Mouse (Mus musculus): ENCODE measurements at regions not wholly inside any gene's neighbourhood (a gene's known extent, or its start where the extent isn't known, plus 50 kb on each side); places are given as distances from the start of the nearest gene placed in this dataset.

DNA sequence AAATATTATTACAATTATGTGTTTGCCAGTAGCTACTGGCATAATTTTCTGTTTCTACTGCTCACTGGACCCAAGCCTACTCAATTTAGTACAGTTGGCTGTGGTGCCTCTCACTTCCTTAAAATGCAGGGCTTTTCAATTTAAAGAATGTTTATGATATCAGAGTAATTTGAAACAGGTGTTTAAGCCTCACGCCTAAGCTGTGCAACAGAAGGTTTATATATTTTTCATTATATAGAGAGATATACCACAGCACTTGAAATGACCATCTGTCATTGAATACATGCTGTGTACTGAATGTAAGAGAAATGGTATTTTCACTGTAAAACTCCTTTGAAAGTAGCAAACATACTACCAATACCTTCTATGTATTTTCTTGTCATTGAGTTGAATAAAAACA is 376.8 kb downstream of the Otol1 start:
- Histone ChIP-seq H3K79me2 (ENCODE audit: control insufficient read depth, insufficient read depth) (no peaks in the 10 kb centered on the region), H3K4me3 (ENCODE audit: insufficient read depth, poor library complexity, severe bottlenecking) (no peak overlapping the region), H3K27me3 (ENCODE audit: control insufficient read depth, insufficient read depth, insufficient read length) (no peaks in the 10 kb centered on the region), H3ac (ENCODE audit: control insufficient read depth, insufficient read length, low read depth) (no peak overlapping the region), H3K36me3 (ENCODE audit: control insufficient read depth, insufficient read depth) (no peaks in the 10 kb centered on the region), H3K79me3 (ENCODE audit: low read depth) (no peaks in the 10 kb centered on the region)
- TF ChIP-seq CTCF (IDR thresholded peaks at IDR 0.05; ENCODE audit: control insufficient read depth, insufficient read depth, insufficient read length) (no peak), MYOD1 (IDR thresholded peaks at IDR 0.05; ENCODE audit: control insufficient read depth, insufficient read length, low read depth) (no peak), USF1 (IDR thresholded peaks at IDR 0.05; ENCODE audit: low read depth) (no peak), MYOG (IDR thresholded peaks at IDR 0.05; ENCODE audit: control insufficient read depth, extremely low read depth, insufficient read length) (no peak), MAX (IDR thresholded peaks at IDR 0.05) (no peak), FOSL1 (IDR thresholded peaks at IDR 0.05; ENCODE audit: insufficient read depth, low read length, poor library complexity, severe bottlenecking) (no peak), CEBPB (IDR thresholded peaks at IDR 0.05; ENCODE audit: low read depth) (no peak)

DNA sequence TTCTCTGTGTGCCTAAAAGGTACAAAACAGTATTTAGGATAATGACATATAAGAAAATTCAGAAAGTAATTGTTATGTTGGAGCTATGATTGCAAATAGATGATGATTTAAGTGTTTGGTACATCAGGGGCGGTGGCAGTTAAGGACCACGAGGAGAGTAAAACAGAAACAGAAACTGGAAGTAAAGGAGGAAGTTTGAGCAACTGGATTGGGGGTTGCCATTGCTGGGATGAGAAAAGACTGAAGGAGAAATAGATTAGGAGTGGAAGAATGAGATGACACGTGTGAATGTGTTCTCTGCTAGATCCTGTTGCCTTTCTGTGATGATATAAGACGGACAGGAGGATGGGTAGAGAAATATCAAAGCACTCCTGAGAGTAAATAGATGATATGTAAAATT is 378.5 kb downstream of the Otol1 start:
- no peak overlapping the region for H3ac ChIP-seq (ENCODE audit: control insufficient read depth, insufficient read length, low read depth)
- H3K79me3 ChIP-seq (ENCODE audit: low read depth), result no peaks in the 10 kb centered on the region
- H3K36me3 ChIP-seq (ENCODE audit: control insufficient read depth, insufficient read depth), result no peaks in the 10 kb centered on the region
- TF ChIP-seq MYOD1 (IDR thresholded peaks at IDR 0.05; ENCODE audit: control insufficient read depth, insufficient read length, low read depth) (no peak), MYOG (IDR thresholded peaks at IDR 0.05; ENCODE audit: control insufficient read depth, extremely low read depth, insufficient read length) (no peak), CTCF (IDR thresholded peaks at IDR 0.05; ENCODE audit: control insufficient read depth, insufficient read depth, insufficient read length) (no peak), USF1 (IDR thresholded peaks at IDR 0.05; ENCODE audit: low read depth) (no peak), MAX (IDR thresholded peaks at IDR 0.05) (no peak), CEBPB (IDR thresholded peaks at IDR 0.05; ENCODE audit: low read depth) (no peak), FOSL1 (IDR thresholded peaks at IDR 0.05; ENCODE audit: insufficient read depth, low read length, poor library complexity, severe bottlenecking) (no peak)
- H3K27me3 ChIP-seq (ENCODE audit: control insufficient read depth, insufficient read depth, insufficient read length), result no peaks in the 10 kb centered on the region
- H3K4me3 ChIP-seq (ENCODE audit: insufficient read depth, poor library complexity, severe bottlenecking), result no peak overlapping the region
- H3K79me2 ChIP-seq (ENCODE audit: control insufficient read depth, insufficient read depth), result no peaks in the 10 kb centered on the region

DNA sequence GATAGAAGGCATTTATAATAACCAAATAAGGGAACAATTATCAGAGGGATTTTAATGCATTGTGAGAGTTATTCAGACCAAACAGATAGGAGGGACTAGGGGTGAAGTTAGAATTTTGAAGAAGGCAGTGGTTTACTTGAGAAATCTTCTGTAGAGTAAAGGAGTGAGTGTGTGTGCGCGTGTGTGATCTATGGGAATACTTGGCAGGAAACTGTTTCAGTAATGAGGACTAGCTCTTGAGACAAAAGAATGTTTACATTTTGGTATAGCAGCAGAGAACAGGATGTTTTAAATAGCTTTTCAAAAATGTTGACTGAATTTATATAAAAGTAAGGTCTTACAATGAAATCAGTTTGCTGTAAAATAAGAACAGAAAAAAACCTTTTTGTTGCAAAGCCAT is 393.8 kb downstream of the Otol1 start:
- TF ChIP-seq CEBPB (IDR thresholded peaks at IDR 0.05; ENCODE audit: low read depth) (no peak), MYOD1 (IDR thresholded peaks at IDR 0.05; ENCODE audit: control insufficient read depth, insufficient read length, low read depth) (no peak), MAX (IDR thresholded peaks at IDR 0.05) (no peak)
- H3K79me3 ChIP-seq (ENCODE audit: low read depth), result no peaks in the 10 kb centered on the region
- no peaks in the 10 kb centered on the region for H3K36me3 ChIP-seq (ENCODE audit: control insufficient read depth, insufficient read depth)
- H3K4me3 ChIP-seq (ENCODE audit: insufficient read depth, poor library complexity, severe bottlenecking), result no peak overlapping the region
- no peak overlapping the region for H3ac ChIP-seq (ENCODE audit: control insufficient read depth, insufficient read length, low read depth)
- H3K27me3 ChIP-seq (ENCODE audit: control insufficient read depth, insufficient read depth, insufficient read length), result no peaks in the 10 kb centered on the region
- H3K79me2 ChIP-seq (ENCODE audit: control insufficient read depth, insufficient read depth), result no peaks in the 10 kb centered on the region

DNA sequence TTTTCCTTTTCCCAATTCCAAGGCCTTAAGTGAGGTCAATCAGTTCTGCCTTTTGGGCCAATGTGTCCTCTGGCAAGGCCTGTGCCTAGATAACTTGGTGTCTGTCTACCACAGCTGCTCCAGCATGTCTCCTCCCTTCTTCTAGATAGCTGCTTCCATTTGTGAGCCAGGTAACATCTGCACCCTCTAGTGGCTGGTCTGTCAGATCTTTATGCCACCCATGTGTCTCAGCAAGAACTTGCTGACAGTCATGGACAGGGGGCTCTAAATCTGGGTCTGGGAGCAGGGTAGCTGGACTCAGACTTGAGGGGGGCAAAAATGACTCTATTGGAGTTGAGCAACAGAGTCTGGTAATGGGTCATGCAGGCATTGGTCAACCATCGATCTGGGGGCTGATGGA is 399.2 kb downstream of the Otol1 start:
- H3K4me3 ChIP-seq (ENCODE audit: insufficient read depth, poor library complexity, severe bottlenecking), result no peak overlapping the region
- H3K79me3 ChIP-seq (ENCODE audit: low read depth), result no peaks in the 10 kb centered on the region
- no peak overlapping the region for H3ac ChIP-seq (ENCODE audit: control insufficient read depth, insufficient read length, low read depth)
- no peak for TF ChIP-seq MYOG (IDR thresholded peaks at IDR 0.05; ENCODE audit: control insufficient read depth, extremely low read depth, insufficient read length)
- no peak for TF ChIP-seq FOSL1 (IDR thresholded peaks at IDR 0.05; ENCODE audit: insufficient read depth, low read length, poor library complexity, severe bottlenecking)
- TF ChIP-seq CTCF (IDR thresholded peaks at IDR 0.05; ENCODE audit: control insufficient read depth, insufficient read depth, insufficient read length), result no peak
- TF ChIP-seq CEBPB (IDR thresholded peaks at IDR 0.05; ENCODE audit: low read depth), result no peak
- TF ChIP-seq USF1 (IDR thresholded peaks at IDR 0.05; ENCODE audit: low read depth), result no peak
- no peak for TF ChIP-seq MYOD1 (IDR thresholded peaks at IDR 0.05; ENCODE audit: control insufficient read depth, insufficient read length, low read depth)
- TF ChIP-seq MAX (IDR thresholded peaks at IDR 0.05), result no peak
- no peaks in the 10 kb centered on the region for H3K79me2 ChIP-seq (ENCODE audit: control insufficient read depth, insufficient read depth)
- no peaks in the 10 kb centered on the region for H3K36me3 ChIP-seq (ENCODE audit: control insufficient read depth, insufficient read depth)
- H3K27me3 ChIP-seq (ENCODE audit: control insufficient read depth, insufficient read depth, insufficient read length), result no peaks in the 10 kb centered on the region

DNA sequence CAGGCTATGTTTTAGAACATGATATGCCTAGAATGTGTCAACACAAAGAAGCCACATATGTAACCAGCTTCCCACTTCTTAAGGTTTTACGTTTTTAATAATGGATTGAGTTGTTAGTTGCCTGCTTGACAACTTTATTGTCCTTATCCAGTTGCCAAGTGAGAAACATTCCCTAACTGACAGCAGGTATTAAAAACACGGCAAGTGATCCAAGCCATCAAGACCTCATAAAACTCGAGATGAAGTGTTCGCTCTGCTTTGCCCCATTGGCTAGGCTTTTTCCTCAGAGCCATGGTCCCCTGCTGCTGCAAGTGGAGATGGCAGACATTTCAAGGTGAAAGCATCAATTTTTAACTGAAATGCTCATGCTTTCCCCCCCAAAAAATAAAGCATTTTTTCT is 410.9 kb downstream of the Otol1 start:
- Histone ChIP-seq H3K79me2 (ENCODE audit: control insufficient read depth, insufficient read depth) (no peaks in the 10 kb centered on the region), H3K79me3 (ENCODE audit: low read depth) (no peaks in the 10 kb centered on the region), H3ac (ENCODE audit: control insufficient read depth, insufficient read length, low read depth) (no peak overlapping the region), H3K27me3 (ENCODE audit: control insufficient read depth, insufficient read depth, insufficient read length) (no peaks in the 10 kb centered on the region), H3K4me3 (ENCODE audit: insufficient read depth, poor library complexity, severe bottlenecking) (no peak overlapping the region), H3K36me3 (ENCODE audit: control insufficient read depth, insufficient read depth) (no peaks in the 10 kb centered on the region)
- no peak for TF ChIP-seq MYOG (IDR thresholded peaks at IDR 0.05; ENCODE audit: control insufficient read depth, extremely low read depth, insufficient read length)
- TF ChIP-seq FOSL1 (IDR thresholded peaks at IDR 0.05; ENCODE audit: insufficient read depth, low read length, poor library complexity, severe bottlenecking), result no peak
- no peak for TF ChIP-seq CEBPB (IDR thresholded peaks at IDR 0.05; ENCODE audit: low read depth)
- TF ChIP-seq MYOD1 (IDR thresholded peaks at IDR 0.05; ENCODE audit: control insufficient read depth, insufficient read length, low read depth), result no peak
- TF ChIP-seq USF1 (IDR thresholded peaks at IDR 0.05; ENCODE audit: low read depth), result no peak
- no peak for TF ChIP-seq CTCF (IDR thresholded peaks at IDR 0.05; ENCODE audit: control insufficient read depth, insufficient read depth, insufficient read length)
- no peak for TF ChIP-seq MAX (IDR thresholded peaks at IDR 0.05)

DNA sequence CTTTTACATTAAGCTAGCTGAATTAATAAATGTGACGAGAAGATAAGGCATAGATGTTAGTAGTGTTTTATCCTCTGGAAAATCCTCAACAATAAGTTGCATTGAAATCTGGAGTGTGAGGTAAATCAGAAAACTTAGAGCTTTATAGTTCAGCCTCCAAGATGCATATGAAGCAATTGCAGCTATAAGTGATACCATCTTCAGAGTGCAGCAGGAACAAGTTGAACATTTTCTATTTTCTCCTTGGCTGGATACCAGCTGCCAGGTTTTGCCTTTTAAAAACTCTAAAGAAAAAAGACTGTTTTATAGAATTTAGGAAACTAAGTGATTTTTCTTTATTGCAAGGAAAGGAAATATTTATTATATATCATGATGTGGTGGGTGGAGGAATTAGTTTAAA is 414.6 kb downstream of the Otol1 start:
- no peaks in the 10 kb centered on the region for H3K36me3 ChIP-seq (ENCODE audit: control insufficient read depth, insufficient read depth)
- no peak overlapping the region for H3K4me3 ChIP-seq (ENCODE audit: insufficient read depth, poor library complexity, severe bottlenecking)
- no peak for TF ChIP-seq MYOG (IDR thresholded peaks at IDR 0.05; ENCODE audit: control insufficient read depth, extremely low read depth, insufficient read length)
- TF ChIP-seq FOSL1 (IDR thresholded peaks at IDR 0.05; ENCODE audit: insufficient read depth, low read length, poor library complexity, severe bottlenecking), result no peak
- no peak for TF ChIP-seq CTCF (IDR thresholded peaks at IDR 0.05; ENCODE audit: control insufficient read depth, insufficient read depth, insufficient read length)
- no peak for TF ChIP-seq MYOD1 (IDR thresholded peaks at IDR 0.05; ENCODE audit: control insufficient read depth, insufficient read length, low read depth)
- TF ChIP-seq MAX (IDR thresholded peaks at IDR 0.05), result no peak
- no peak for TF ChIP-seq CEBPB (IDR thresholded peaks at IDR 0.05; ENCODE audit: low read depth)
- TF ChIP-seq USF1 (IDR thresholded peaks at IDR 0.05; ENCODE audit: low read depth), result no peak
- H3K79me3 ChIP-seq (ENCODE audit: low read depth), result no peaks in the 10 kb centered on the region
- no peaks in the 10 kb centered on the region for H3K27me3 ChIP-seq (ENCODE audit: control insufficient read depth, insufficient read depth, insufficient read length)
- H3ac ChIP-seq (ENCODE audit: control insufficient read depth, insufficient read length, low read depth), result no peak overlapping the region
- H3K79me2 ChIP-seq (ENCODE audit: control insufficient read depth, insufficient read depth), result no peaks in the 10 kb centered on the region

Measured in C2C12 (cell line).